Mouse (Mus musculus) stomach, postnatal 0 days (tissue): ENCODE results near the gene Polr3b.

Experiments
- CTCF ChIP-seq: IDR thresholded peaks from 2 replicates; pipeline ENCODE4 v1.5.1; 2016; ENCODE audit warnings: antibody characterized with exemption, low read depth, mild to moderate bottlenecking, moderate library complexity
- EP300 ChIP-seq: optimal IDR thresholded peaks from 2 replicates; pipeline ENCODE3; 2016; ENCODE audit warnings: antibody characterized with exemption

GRCm38 (mm10) chr10:84591640-84592148, 30.4 kb upstream of the Polr3b start:
- TF ChIP-seq CTCF (no peak), EP300 (no peak)
